Mouse (Mus musculus): ENCODE measurements around the gene Gm1043. TPM values are rescaled to one million over a fixed set of nuclear protein-coding genes. Genes with fewer than 3 reads are reported as not detected.

Gm1043 gene
- not detected in 2 replicates for polyA plus RNA-seq (2012)

DNA sequence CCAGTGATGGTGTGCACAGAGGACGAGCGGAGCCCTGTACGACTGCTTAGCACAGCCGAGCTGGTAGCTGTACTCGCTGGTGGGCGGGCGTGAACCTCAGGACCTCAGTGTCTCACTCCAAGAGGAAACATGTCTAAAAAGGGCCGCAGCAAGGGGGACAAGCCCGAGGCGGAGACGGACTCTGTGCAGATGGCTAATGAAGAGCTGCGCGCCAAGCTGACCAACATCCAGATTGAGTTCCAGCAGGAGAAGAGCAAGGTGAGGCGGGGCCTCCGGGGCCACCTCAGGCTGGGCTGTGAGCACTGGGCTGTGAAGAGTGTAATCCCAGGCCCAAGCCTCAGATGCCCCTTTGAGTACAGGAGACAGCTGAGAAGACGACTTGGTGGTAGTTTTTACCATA is at the start of gene Gm1043:
Gene Gm1043 (plus strand): TSS at position 130 of the 400 bp plus-strand sequence.
- H3K4me1 ChIP-seq (ENCODE audit: control insufficient read depth) = no peaks in the 10 kb centered on the region
- H3K9me3 ChIP-seq (ENCODE audit: control insufficient read depth, low read length) = no peaks in the 10 kb centered on the region
- H3K36me3 ChIP-seq (ENCODE audit: control insufficient read depth) = no peaks in the 10 kb centered on the region
- no peak within 1 kb of the TSS for H3K4me3 ChIP-seq (replicated peaks)
- H3K27me3 ChIP-seq (ENCODE audit: control insufficient read depth) = peaks cover 2% of the 10 kb centered on the region
- TF ChIP-seq TAL1 (IDR thresholded peaks at IDR 0.05; ENCODE audit: low read length) = no peak

DNA sequence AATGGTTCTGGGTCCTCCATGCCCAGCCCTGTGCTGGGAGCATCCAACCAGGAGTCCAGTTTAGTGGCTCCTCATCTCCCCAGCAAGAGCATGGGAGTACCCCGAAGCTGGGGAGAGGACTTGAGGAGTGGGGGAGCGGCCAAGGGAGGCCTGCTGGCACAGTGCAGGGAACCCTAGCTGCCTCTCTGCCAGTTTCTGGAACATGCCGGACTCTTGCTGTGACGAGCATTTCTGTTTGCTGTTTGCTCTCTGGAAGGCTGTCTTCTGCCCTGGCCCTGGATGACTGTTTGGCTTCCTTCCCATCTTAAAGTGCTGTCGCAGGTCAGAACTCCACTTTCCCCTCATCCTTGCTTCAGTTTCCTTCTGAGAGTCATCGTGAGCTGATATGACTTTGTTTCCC is 49.3 kb upstream of the Gm1043 start:
- Histone ChIP-seq H3K9me3 (ENCODE audit: control insufficient read depth, low read length) (no peaks in the 10 kb centered on the region), H3K4me3 (replicated peaks) (no peak overlapping the region), H3K36me3 (ENCODE audit: control insufficient read depth) (no peaks in the 10 kb centered on the region), H3K27me3 (ENCODE audit: control insufficient read depth) (peaks cover 11% of the 10 kb centered on the region), H3K4me1 (ENCODE audit: control insufficient read depth) (no peaks in the 10 kb centered on the region)
- TF ChIP-seq GATA1 (IDR thresholded peaks at IDR 0.05; ENCODE audit: low read length) (no peak), TAL1 (IDR thresholded peaks at IDR 0.05; ENCODE audit: low read length) (no peak)

DNA sequence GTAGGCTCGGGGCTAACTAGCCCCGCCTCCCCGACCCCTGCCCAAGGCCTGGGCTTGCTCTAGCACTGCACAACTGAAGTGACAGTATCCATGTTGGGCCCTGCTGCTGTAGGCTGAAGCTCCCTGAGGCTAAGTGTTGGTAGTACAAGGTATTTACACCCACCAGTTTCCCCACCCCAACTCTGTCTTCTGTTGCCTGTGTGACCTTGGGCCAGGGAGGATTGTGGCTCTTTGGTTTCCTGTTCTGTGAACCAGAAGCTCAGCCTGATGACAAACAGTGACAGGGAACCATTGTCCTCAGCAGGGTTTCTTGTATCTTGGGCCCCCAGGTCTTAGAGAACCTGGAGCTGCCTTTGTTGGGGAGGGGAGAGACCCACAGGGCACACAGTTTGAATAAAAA is 48.3 kb upstream of the Gm1043 start:
- Histone ChIP-seq H3K4me1 (ENCODE audit: control insufficient read depth) (no peaks in the 10 kb centered on the region), H3K36me3 (ENCODE audit: control insufficient read depth) (no peaks in the 10 kb centered on the region), H3K4me3 (replicated peaks) (no peak overlapping the region), H3K27me3 (ENCODE audit: control insufficient read depth) (peaks cover under 1% of the 10 kb centered on the region; the same call in 1 of the 2 replicates), H3K9me3 (ENCODE audit: control insufficient read depth, low read length) (no peaks in the 10 kb centered on the region)
- TF ChIP-seq TAL1 (IDR thresholded peaks at IDR 0.05; ENCODE audit: low read length) (no peak), GATA1 (IDR thresholded peaks at IDR 0.05; ENCODE audit: low read length) (no peak)

DNA sequence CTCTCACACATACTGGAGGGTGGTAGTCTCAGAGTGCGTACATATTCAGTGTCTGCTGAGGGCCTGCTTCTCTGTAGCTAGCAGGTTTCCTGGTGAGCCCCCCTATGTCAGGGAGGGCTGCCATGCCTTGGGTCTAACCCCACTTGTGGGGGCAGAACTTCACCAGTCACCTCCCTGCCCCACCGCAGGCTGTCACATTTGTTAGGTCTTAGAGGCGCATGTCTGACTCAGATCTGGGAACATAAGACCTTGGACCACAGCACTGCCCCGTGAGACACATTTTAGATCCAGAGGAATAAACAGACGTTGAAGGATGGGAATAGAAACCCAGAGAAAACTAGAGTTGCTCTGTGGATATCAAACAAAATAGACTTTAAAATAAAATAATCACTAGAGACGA is 45.3 kb upstream of the Gm1043 start:
- Histone ChIP-seq H3K4me1 (ENCODE audit: control insufficient read depth) (no peaks in the 10 kb centered on the region), H3K36me3 (ENCODE audit: control insufficient read depth) (no peaks in the 10 kb centered on the region), H3K27me3 (ENCODE audit: control insufficient read depth) (no peaks in the 10 kb centered on the region; the same call in 1 of the 2 replicates), H3K9me3 (ENCODE audit: control insufficient read depth, low read length) (no peaks in the 10 kb centered on the region), H3K4me3 (replicated peaks) (no peak overlapping the region)
- TF ChIP-seq TAL1 (IDR thresholded peaks at IDR 0.05; ENCODE audit: low read length) = no peak
- TF ChIP-seq GATA1 (IDR thresholded peaks at IDR 0.05; ENCODE audit: low read length) = no peak

DNA sequence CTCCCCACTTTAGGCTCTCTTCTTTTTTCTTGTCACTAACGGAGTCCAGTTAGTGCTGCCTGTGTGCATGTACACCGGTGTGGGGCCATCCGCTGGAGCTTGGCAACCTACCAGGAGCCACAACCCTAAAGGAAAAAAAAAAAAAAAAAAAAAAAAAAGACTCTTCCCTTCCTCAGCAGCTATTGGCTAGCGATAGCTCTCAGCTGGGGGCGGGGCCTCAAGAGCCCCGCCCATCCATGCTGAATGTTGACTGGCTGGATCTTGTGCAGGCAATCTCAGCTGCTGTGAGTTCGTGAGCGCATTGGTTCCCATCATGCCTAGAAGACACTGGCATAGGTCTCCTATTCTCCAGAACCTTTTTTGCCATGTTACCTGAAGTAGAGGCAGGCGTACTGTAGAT is 44.5 kb upstream of the Gm1043 start:
- no peaks in the 10 kb centered on the region for H3K36me3 ChIP-seq (ENCODE audit: control insufficient read depth)
- no peaks in the 10 kb centered on the region; the same call in 1 of the 2 replicates for H3K27me3 ChIP-seq (ENCODE audit: control insufficient read depth)
- TF ChIP-seq GATA1 (IDR thresholded peaks at IDR 0.05; ENCODE audit: low read length) = no peak
- TF ChIP-seq TAL1 (IDR thresholded peaks at IDR 0.05; ENCODE audit: low read length) = no peak
- H3K4me1 ChIP-seq (ENCODE audit: control insufficient read depth) = no peaks in the 10 kb centered on the region
- H3K9me3 ChIP-seq (ENCODE audit: control insufficient read depth, low read length) = no peaks in the 10 kb centered on the region
- no peak overlapping the region for H3K4me3 ChIP-seq (replicated peaks)

DNA sequence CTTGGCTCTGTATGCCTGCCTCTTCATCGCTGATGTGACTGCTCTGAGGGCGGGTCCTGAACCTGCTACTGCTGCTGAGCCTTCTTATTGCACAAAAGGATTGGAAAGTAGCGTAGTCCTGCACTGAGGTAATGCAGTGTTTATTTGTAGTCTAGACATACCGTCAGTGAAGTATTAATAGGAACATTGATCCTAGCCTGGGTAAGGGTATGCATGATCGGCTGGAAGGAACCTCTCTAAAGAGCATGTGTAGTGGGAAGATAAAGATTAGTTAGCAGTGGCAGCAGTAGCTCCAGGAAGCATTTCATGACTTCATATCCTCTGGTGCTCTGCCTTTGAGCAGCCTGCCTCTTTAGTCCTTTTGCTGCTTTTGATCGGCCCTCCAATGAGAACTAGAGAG is 43.5 kb upstream of the Gm1043 start:
- H3K36me3 ChIP-seq (ENCODE audit: control insufficient read depth) = no peaks in the 10 kb centered on the region
- no peaks in the 10 kb centered on the region; the same call in 1 of the 2 replicates for H3K27me3 ChIP-seq (ENCODE audit: control insufficient read depth)
- H3K4me3 ChIP-seq (replicated peaks) = no peak overlapping the region
- no peaks in the 10 kb centered on the region for H3K4me1 ChIP-seq (ENCODE audit: control insufficient read depth)
- no peaks in the 10 kb centered on the region for H3K9me3 ChIP-seq (ENCODE audit: control insufficient read depth, low read length)
- no peak for TF ChIP-seq TAL1 (IDR thresholded peaks at IDR 0.05; ENCODE audit: low read length)
- TF ChIP-seq GATA1 (IDR thresholded peaks at IDR 0.05; ENCODE audit: low read length) = no peak

DNA sequence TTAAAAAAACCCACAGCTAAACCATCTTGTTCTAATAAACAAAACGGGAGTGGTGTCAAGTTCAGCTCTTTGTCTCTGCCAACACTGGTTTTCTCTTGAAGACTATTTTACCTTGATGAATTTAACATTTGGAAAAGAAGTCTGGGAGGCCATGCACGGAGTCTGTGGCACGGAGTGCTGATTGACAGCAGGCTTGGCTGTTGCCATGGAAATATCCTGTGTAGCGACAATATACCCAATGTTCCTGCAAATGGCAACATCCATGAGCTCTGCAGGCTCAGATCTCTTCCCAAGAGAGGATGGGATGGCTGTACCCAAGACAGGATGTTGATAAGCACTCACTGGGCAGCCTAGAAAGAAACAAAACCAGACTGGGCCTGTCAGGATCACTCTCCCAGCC is 42.2 kb upstream of the Gm1043 start:
- H3K4me3 ChIP-seq (replicated peaks) = no peak overlapping the region
- H3K9me3 ChIP-seq (ENCODE audit: control insufficient read depth, low read length) = no peaks in the 10 kb centered on the region
- TF ChIP-seq GATA1 (IDR thresholded peaks at IDR 0.05; ENCODE audit: low read length) (no peak), TAL1 (IDR thresholded peaks at IDR 0.05; ENCODE audit: low read length) (no peak)
- H3K36me3 ChIP-seq (ENCODE audit: control insufficient read depth) = no peaks in the 10 kb centered on the region
- no peaks in the 10 kb centered on the region for H3K4me1 ChIP-seq (ENCODE audit: control insufficient read depth)
- H3K27me3 ChIP-seq (ENCODE audit: control insufficient read depth) = no peaks in the 10 kb centered on the region; the same call in 1 of the 2 replicates

DNA sequence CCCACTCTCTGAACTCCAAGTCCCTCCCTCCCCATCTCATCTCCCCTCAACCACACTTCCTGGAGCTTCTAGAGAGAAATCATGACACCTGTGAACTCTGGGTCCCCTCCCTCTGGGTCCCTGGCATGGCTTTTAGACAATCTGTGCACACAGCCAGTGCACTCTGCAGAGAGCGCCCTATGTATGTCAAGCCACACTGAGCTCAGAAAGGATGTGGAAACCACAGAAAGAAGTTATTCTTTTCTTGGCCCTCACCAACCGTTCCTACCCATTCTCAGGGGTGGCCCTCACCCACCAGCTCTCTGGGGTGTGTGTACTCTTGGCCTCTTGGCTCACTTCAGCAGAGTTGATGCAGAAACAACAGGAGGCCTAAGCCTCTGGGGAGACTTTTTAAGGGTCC is 40.4 kb upstream of the Gm1043 start:
- Histone ChIP-seq H3K4me3 (replicated peaks) (no peak overlapping the region), H3K27me3 (ENCODE audit: control insufficient read depth) (no peaks in the 10 kb centered on the region; the same call in 1 of the 2 replicates), H3K4me1 (ENCODE audit: control insufficient read depth) (no peaks in the 10 kb centered on the region), H3K36me3 (ENCODE audit: control insufficient read depth) (no peaks in the 10 kb centered on the region), H3K9me3 (ENCODE audit: control insufficient read depth, low read length) (no peaks in the 10 kb centered on the region)
- TF ChIP-seq GATA1 (IDR thresholded peaks at IDR 0.05; ENCODE audit: low read length) (no peak), TAL1 (IDR thresholded peaks at IDR 0.05; ENCODE audit: low read length) (no peak)

DNA sequence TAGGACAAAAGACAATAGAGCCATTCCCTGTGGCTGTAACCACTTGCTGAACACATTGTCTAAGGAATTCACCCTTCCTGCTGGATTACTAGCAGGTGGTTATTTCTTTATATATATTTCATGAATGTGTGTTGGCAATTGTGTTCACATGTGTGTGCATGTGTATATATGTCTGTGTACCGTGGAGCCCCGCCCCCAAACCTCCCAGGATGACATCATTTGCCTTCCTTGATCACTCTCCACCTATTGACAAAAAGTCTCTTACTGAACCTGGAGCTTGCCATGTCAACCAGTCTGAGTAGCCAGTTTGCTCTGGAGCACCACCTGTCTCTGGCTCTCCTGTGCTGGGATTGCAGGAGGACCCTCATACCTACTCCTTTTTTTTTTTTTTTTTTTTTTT is 39.6 kb upstream of the Gm1043 start:
- Histone ChIP-seq H3K4me1 (ENCODE audit: control insufficient read depth) (no peaks in the 10 kb centered on the region), H3K9me3 (ENCODE audit: control insufficient read depth, low read length) (no peaks in the 10 kb centered on the region), H3K4me3 (replicated peaks) (no peak overlapping the region), H3K27me3 (ENCODE audit: control insufficient read depth) (no peaks in the 10 kb centered on the region; the same call in 1 of the 2 replicates), H3K36me3 (ENCODE audit: control insufficient read depth) (no peaks in the 10 kb centered on the region)
- no peak for TF ChIP-seq TAL1 (IDR thresholded peaks at IDR 0.05; ENCODE audit: low read length)
- TF ChIP-seq GATA1 (IDR thresholded peaks at IDR 0.05; ENCODE audit: low read length) = no peak

DNA sequence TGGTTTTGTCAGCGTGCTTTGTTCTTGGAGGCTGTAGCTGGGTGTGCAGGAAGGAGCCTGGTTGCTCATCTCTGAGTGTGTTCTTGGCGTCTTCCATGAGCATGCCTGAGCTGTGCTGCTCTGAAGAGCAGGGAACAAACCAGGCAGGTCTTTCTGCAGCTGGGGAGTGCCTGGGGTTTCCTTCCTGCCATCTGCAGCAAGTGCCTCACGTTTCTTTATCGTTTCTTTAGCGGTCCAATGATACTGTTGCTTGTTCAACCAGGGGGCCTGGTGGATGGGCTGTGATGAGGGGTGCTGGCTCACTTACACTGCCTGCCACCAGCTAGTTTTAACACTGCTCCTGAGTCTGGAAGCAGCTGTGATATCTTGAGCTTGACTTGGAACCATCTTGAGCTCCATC is 38.4 kb upstream of the Gm1043 start:
- TF ChIP-seq GATA1 (IDR thresholded peaks at IDR 0.05; ENCODE audit: low read length) = no peak
- TF ChIP-seq TAL1 (IDR thresholded peaks at IDR 0.05; ENCODE audit: low read length) = no peak
- no peaks in the 10 kb centered on the region for H3K36me3 ChIP-seq (ENCODE audit: control insufficient read depth)
- H3K4me3 ChIP-seq (replicated peaks) = no peak overlapping the region
- no peaks in the 10 kb centered on the region for H3K27me3 ChIP-seq (ENCODE audit: control insufficient read depth)
- no peaks in the 10 kb centered on the region for H3K9me3 ChIP-seq (ENCODE audit: control insufficient read depth, low read length)
- no peaks in the 10 kb centered on the region; the same call in 1 of the 2 replicates for H3K4me1 ChIP-seq (ENCODE audit: control insufficient read depth)
